ENCODE assay signal across 8 mouse cellular contexts in genomic region chr6:120188376-120189235, GRCm38 (mm10).
DNase-seq lines count a peak whose midpoint lies in the region; ATAC-seq lines count a peak whose summit lies in the region.

No protein-coding gene starts in this region.

- H3K27me3 ChIP-seq in forebrain, embryonic 12.5 days: peaks cover 12% of the 10 kb centered on the region; the same call in 1 of the 2 replicates
- H3K27me3 ChIP-seq in hindbrain, embryonic 13.5 days: peaks cover 15% of the 10 kb centered on the region

- ATAC-seq in forebrain, embryonic 12.5 days (ENCODE audit: low FRiP score): 0 out of 2 replicates have a peak, but pooled peaks have one; percentile 43
- ATAC-seq in hindbrain, embryonic 13.5 days (ENCODE audit: low FRiP score): no peak; the same call in 1 of the 2 replicates

- no peak overlapping the region for H3K9ac ChIP-seq in forebrain, embryonic 12.5 days
- peak overlapping the region; percentile 29; the same call in 1 of the 2 replicates for H3K9ac ChIP-seq in hindbrain, embryonic 13.5 days

- H3K27ac ChIP-seq in forebrain, embryonic 12.5 days: no peak overlapping the region
- H3K27ac ChIP-seq in hindbrain, embryonic 13.5 days: no peak overlapping the region

- peak overlapping the region; percentile 41 for H3K4me2 ChIP-seq in forebrain, embryonic 12.5 days
- H3K4me2 ChIP-seq in hindbrain, embryonic 13.5 days: peak overlapping the region; percentile 39

- H3K4me1 ChIP-seq in forebrain, embryonic 12.5 days: peaks cover 34% of the 10 kb centered on the region
- peaks cover 23% of the 10 kb centered on the region for H3K4me1 ChIP-seq in hindbrain, embryonic 13.5 days (replicated peaks)

- 15% methylated on average over 24 of the region's 24 CpGs for WGBS in forebrain, embryonic 12.5 days
- WGBS in hindbrain, embryonic 13.5 days: 23% methylated on average over 24 of the region's 24 CpGs

- H3K36me3 ChIP-seq in forebrain, embryonic 12.5 days (replicated peaks): no peaks in the 10 kb centered on the region
- H3K36me3 ChIP-seq in hindbrain, embryonic 13.5 days: no peaks in the 10 kb centered on the region

- peak; percentile 55 for DNase-seq in retina, adult 2 months (ENCODE audit: low read depth, low spot score)
- DNase-seq in retina, embryonic 14.5 days (ENCODE audit: low spot score): no peak
- peak; percentile 49 to 52 for DNase-seq in lung, postnatal 4 days
- DNase-seq in spleen, postnatal 10 days (ENCODE audit: low spot score in 2 of 2): peak; percentile 63 to 70
- no peak for DNase-seq in left cerebral cortex, adult 18-20 months (ENCODE audit: low spot score in 2 of 2)
- DNase-seq in urinary bladder, postnatal 25 days (ENCODE audit: low spot score): no peak

- H3K9me3 ChIP-seq in forebrain, embryonic 12.5 days: no peaks in the 10 kb centered on the region
- no peaks in the 10 kb centered on the region for H3K9me3 ChIP-seq in hindbrain, embryonic 13.5 days

- no peak overlapping the region for H3K4me3 ChIP-seq in forebrain, embryonic 12.5 days (replicated peaks)
- H3K4me3 ChIP-seq in hindbrain, embryonic 13.5 days: peak overlapping the region; percentile 12; the same call in 1 of the 2 replicates

Comparison
In these comparisons a context has a peak if more than half of its experiments do, and no peak if none do; other contexts are left out.
1. DNase-seq: peak in retina, adult 2 months (single experiment), lung, postnatal 4 days (2 of 2) and spleen, postnatal 10 days (2 of 2); none in retina, embryonic 14.5 days (single experiment), left cerebral cortex, adult 18-20 months (0 of 2) and urinary bladder, postnatal 25 days (single experiment).